Mouse (Mus musculus) adrenal gland (tissue): ENCODE data around the gene Nfat5.

Experiments
- intact Hi-C: fragments of 180-260 bp; cut with DNase I; formaldehyde crosslinking; loops from one replicate; pipeline ENCODE4 v1.15.1; 2025

Nfat5 gene

GRCm38 (mm10) chr8:107395397-107395796, 102.1 kb downstream of the Nfat5 start:
- intact Hi-C loops, result no loop called here

- intact Hi-C loops, result no loop called here
Observed at GRCm38 (mm10) chr8:107396106-107396670, 102.9 kb downstream of the Nfat5 start.

- intact Hi-C loops, result no loop called here
Observed at GRCm38 (mm10) chr8:107397665-107398064, 104.4 kb downstream of the Nfat5 start.

- intact Hi-C loops, result no loop called here
Observed at GRCm38 (mm10) chr8:107399495-107399894, 106.2 kb downstream of the Nfat5 start.

- intact Hi-C loops, result no loop called here
Observed at GRCm38 (mm10) chr8:107401866-107402265, 108.6 kb downstream of the Nfat5 start.

- intact Hi-C loops, result no loop called here
Observed at GRCm38 (mm10) chr8:107403038-107403781, 109.9 kb downstream of the Nfat5 start, which contains the start of gene Nqo1. Gene Nqo1 (minus strand): TSS chr8:107403206.

GRCm38 (mm10) chr8:107404057-107404456, 110.8 kb downstream of the Nfat5 start:
- intact Hi-C loops, result no loop called here

- intact Hi-C loops, result no loop called here
Observed at GRCm38 (mm10) chr8:107405935-107406334, 112.7 kb downstream of the Nfat5 start.

GRCm38 (mm10) chr8:107411391-107411790, 118.1 kb downstream of the Nfat5 start:
- intact Hi-C loops, result no loop called here

GRCm38 (mm10) chr8:107412552-107412951, 119.3 kb downstream of the Nfat5 start:
- intact Hi-C loops, result no loop called here

GRCm38 (mm10) chr8:107413881-107414280, 120.6 kb downstream of the Nfat5 start:
- intact Hi-C loops, result no loop called here

- intact Hi-C loops, result no loop called here
Observed at GRCm38 (mm10) chr8:107417001-107417400, 123.7 kb downstream of the Nfat5 start.

- intact Hi-C loops, result loop anchor here (2.0 kb wide), 2 partner anchors 35 to 321 kb away; no protein-coding TSS in a partner anchor
Observed at GRCm38 (mm10) chr8:107424176-107424575, 130.9 kb downstream of the Nfat5 start.

- intact Hi-C loops, result loop anchor here (2.0 kb wide), 2 partner anchors 36 to 322 kb away; no protein-coding TSS in a partner anchor
Observed at GRCm38 (mm10) chr8:107424597-107425229, 131.4 kb downstream of the Nfat5 start, which contains the start of gene Nob1. Gene Nob1 (minus strand): TSS chr8:107425051.

GRCm38 (mm10) chr8:107425230-107425597, 131.9 kb downstream of the Nfat5 start:
- intact Hi-C loops, result loop anchor here (2.0 kb wide), 2 partner anchors 36 to 322 kb away; no protein-coding TSS in a partner anchor
